Mouse (Mus musculus) gastrocnemius, adult 18-20 months (tissue): ENCODE results near the gene Rnf144b. TPM values are rescaled to one million over a fixed set of nuclear protein-coding genes. Genes with fewer than 3 reads are reported as not detected.

Experiments used
- DNase-seq: peaks from one replicate; pipeline ENCODE4 v3.0.0; 2021; ENCODE audit warnings: low spot score
- long read RNA-seq, 2 experiments: library from polyadenylated mRNA; stranded (forward); transcript quantifications; one replicate each; pipeline ENCODE4 v2.0.0; 2021
- total RNA-seq, 2 experiments: library from RNA; stranded (reverse); gene quantifications; 2 replicates each; pipeline ENCODE4 v1.2.3; 2021

Gene Rnf144b
- 10 to 100 TPM; 17.5 to 29.4 TPM for total RNA-seq
- long read RNA-seq, experiment 1, full-length matches to known transcripts, result 1 of 3 reads
- long read RNA-seq, experiment 1, partial matches to known transcripts, result 0 of 3 reads
- long read RNA-seq, experiment 1, other reads (novel, unspliced or antisense), result 2 of 3 reads
- long read RNA-seq, experiment 2, partial matches to known transcripts, result 0 of 3 reads
- long read RNA-seq, experiment 2, other reads (novel, unspliced or antisense), result 3 of 3 reads

- DNase-seq, result peak; percentile 44
Observed at GRCm38 (mm10) chr13:47122537-47123430, at the start of gene Rnf144b. Rnf144b (plus strand) TSS chr13:47122656.

DNA sequence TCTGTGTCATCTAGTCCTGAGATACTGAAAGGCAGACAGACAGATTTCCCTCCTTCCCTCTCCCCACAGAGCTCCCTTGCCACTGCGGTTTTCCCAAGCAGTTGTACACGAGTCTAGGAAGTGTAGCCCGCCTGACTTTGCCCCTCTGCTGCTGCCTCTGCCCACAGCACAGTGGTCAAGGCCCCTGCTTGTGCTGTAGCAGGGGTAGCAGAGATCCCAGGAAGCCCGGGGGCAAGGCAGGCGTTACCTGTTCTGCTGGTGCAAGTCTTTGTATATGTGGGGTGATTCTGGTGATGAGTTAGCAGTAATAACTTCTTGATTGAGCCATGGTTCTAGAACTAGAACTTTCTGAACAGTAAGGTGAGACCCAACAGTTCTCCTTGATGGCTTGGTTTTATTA lies 46.3 kb upstream of the Rnf144b start:
- no peak for DNase-seq

DNA sequence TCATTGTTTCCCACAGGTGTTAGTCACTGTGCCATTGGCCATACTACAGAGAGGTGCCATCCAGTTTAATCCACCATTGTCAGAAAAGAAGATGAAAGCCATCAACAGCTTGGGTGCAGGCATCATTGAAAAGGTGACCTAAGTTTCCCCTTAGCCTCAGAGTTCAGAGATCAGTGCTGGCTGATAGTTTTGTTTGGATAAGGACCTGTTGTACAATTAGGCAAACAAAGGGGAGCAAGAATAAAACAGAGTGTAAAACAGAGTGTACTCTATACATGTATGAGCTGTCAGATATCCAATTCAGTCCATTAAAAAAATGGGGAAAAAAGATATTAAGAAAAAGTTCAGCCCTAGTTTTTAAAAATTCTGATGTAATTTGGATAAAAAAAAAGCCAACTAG lies 45.1 kb upstream of the Rnf144b start:
- no peak for DNase-seq

- no peak for DNase-seq
Observed at GRCm38 (mm10) chr13:47078799-47079198, 43.7 kb upstream of the Rnf144b start.

- DNase-seq, result no peak
Observed at GRCm38 (mm10) chr13:47080905-47081505, 41.5 kb upstream of the Rnf144b start.

DNA sequence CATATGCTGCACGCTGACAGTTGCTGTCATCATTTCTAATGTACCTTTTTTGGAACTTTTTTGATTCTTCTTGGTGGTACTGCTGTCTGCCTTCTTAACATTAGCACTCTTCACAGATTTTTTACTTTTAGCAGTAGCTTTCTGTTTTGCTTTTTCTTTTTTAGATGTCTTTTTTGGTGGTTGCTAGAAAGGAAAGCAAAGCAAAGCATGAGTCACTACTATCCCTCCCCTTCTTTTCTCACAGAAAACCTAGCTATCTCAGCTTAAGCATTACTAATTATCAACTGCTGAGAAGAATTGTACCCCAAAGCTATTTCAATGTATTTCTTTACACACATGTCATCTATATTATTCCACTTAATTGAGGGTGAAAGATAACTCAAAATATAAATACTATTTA lies 34.0 kb upstream of the Rnf144b start:
- DNase-seq, result no peak

- DNase-seq, result no peak
Observed at GRCm38 (mm10) chr13:47089271-47089670, 33.2 kb upstream of the Rnf144b start.

DNA sequence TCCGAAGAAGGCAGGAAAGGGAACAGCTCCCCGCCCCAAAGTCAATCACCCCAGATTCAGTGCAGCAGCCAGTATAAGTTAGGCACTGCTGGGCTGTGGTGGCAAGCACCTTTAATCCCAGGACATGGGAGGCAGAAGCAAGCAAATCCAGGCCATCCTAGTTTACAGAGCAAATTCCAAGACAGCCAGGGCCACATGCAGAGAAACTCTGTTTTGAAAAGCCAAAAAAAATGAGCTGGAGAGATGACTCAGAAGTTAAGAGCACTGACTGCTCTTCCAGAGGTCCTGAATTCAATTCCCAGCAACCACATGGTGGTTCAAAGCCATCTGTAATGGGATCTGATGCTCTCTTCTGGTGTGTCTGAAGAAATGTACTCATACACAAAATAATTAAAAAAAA lies 28.7 kb upstream of the Rnf144b start:
- no peak for DNase-seq

GRCm38 (mm10) chr13:47096591-47096990 lies 25.9 kb upstream of the Rnf144b start:
- no peak for DNase-seq

DNA sequence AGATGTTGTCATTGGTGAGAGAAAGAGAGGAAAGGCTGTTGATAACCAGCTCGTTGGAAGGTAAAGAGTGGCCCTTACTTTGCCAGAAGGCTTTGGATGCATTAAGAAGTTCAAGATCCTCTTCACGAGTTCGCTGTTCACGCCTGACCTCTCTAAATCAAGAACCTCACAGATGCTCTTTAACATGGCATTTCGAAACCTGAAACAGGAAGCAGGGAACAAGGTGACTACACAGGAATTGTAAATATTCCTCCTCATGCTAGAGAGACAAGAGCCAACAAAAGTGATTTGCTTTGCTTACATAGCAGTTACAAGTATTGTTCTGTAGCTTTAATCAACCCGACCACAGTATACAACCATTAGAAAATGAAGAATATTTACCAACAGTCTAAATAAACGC lies 23.2 kb upstream of the Rnf144b start:
- no peak for DNase-seq

- DNase-seq, result no peak
Observed at GRCm38 (mm10) chr13:47100587-47100986, 21.9 kb upstream of the Rnf144b start.

DNA sequence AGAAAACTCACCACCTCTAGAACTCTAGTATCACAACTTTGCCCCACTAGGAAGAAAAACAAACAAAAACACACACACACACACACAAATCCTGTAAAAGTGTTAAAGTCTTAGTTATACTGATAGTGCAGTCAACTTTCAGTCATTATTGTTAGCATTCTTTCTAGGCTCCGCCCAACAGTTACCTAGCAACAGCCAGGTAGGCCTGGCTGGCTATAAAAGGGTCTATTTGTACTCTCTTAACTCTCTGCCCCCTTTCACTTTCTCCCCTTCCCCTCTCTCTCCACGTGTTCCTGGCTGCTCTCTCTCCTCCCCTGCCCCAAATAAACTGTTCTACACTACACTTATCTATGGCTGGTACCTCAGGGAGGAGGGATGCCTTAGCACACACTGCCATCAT lies 18.3 kb upstream of the Rnf144b start:
- DNase-seq, result no peak

DNA sequence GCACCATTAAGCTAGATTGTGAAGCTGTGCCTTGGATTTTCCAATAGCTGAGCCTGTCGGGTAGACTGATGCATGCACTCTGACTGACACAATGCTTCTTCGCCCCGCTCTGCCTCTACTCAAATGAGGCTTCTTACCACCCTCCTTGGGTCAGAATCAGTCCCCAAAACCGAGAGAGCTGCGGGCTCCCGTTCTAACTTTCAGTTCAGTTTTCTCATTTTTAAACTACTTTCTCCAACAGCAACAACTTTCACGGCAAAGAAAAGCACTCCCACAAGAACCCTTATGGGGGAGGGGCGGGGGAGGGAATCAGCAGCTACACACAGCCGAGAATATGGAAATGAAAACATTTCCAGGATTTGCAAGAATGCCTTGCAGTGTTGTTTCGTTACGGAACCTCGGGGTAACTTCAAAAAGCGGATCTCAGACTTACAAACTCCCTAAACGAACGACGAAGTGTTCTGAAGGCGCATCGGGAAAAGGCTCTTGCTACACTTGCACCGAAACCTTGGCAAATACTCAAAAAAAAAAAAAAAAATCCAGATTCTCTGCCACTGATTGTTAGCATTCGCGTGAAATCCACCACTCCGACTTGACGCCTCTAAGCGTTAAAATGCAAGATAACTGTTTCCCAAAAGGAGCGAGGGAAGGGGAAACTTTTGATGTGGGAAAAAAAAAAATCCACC lies 17.5 kb upstream of the Rnf144b start:
- DNase-seq, result no peak

GRCm38 (mm10) chr13:47105711-47106579 lies 16.5 kb upstream of the Rnf144b start, which contains the start of gene Dek:
Dek (minus strand) TSS chr13:47106201.
- DNase-seq, result peak; percentile 83

DNA sequence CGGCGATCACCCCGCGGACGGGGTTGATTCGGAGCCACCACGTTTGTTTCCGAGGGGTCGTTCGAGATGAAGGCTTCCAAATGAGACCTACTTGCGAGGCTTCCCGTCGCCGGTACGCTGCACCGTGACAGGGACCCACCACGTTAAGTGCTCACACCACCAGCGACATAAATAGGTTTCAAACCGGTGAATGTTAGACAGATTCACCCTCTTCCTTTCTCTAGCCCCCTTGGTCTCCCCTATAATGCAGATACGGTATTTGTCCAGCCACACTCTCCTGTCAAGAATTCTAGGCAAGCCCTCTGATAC lies 15.9 kb upstream of the Rnf144b start:
- no peak for DNase-seq

DNA sequence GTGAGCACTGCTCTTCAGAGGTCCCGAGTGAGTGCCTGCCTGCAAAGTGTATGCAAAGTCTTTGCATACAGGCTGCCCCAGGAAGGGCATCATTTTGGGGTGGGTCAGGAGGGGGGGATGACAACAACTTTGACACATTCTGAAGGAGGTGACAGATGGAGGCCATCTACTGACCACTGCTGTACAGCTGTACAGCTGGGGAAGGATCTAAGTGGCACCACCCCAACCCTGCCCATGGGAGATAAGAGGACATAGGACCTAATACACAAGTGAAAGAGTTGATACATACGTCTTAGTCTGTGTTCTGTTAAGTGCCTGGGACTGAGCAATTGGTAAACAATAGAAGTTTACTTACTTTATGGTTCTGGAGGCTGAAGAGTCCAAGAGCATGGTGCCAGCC lies 13.2 kb upstream of the Rnf144b start:
- DNase-seq, result no peak

GRCm38 (mm10) chr13:47111185-47111584 lies 11.3 kb upstream of the Rnf144b start:
- DNase-seq, result no peak

DNA sequence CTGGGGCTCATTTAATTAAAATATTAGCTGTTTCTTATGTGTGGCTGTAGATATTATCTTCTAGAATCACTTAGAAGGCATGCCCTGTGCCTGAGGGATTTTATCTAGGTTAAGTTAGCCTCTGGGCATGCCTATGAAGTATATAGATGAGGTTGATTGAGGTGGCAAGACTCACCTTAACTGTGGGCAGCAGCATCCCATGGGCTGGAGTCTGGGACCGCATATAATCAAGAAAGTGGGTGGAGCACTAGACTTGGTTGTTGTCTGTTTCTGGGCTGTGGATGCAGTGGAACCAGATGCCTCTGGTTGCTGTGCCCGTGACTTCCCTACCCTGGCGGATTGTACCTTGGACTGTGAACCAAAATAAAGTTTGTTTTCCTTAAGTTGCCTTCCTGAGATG lies 10.4 kb upstream of the Rnf144b start:
- DNase-seq, result no peak

DNA sequence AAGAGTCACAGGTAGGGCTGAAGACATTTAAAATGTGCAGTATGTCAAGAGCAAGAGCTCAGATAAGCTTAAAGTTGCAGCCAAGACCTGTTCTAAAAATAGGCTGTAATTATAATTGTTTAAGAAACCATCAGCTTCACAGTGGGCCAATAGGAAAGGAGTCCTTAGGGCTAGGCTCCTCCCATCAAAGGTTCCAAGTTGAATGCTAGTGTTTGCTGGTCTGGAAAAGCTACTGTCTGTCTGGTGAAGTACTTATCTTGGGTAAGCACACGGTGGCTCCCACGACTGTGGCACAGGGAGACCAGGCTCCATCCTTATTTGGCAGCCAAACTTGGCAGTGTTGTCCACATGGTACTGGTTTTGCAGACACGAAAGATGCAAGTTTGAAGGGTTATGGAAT lies 9.5 kb upstream of the Rnf144b start:
- no peak for DNase-seq

DNA sequence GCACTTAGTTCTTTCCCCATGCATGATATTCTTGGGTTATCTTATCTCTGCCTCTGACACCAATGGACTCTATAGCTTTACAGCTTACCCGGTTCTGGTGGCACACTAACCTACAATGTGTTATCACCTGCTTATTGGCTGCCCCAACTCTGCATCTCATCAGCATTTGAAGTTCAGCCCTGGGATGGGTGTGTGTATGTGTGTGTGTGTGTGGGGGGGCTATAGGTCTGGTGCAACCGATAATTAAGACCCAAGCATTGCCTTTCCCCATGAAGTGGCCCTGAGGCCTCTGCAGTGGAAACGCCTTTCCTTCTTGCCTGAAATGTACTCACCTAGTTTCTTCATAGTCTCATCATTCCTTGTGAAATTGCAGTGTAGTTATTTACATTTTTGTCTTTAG lies 6.5 kb upstream of the Rnf144b start:
- DNase-seq, result no peak

DNA sequence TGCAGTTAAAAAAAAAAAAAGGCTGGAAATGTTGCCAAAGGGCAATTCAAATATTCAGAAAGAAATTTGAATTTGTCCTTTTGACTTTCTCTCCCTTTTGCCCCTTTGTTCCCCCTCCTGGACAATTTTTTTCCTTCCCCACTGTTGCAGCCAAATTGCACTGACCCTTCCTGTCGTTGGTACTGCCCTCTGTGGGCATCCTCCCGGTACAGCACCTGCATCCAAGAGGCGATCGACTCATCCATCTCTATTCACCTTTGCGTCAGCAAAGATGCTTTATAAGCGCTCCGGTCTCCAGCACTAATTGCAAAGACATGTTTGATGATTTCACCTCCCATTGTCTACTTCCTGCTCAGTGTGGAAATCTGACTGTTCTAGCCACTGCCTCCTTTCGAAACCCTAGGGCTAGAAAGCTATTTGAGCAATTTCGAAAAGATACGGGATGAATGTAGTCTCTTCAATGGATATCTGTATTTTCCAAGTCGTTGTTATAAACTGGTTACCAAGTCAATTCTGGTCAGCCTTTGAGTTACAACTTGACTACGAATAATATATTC lies 1.0 kb upstream of the Rnf144b start:
- DNase-seq, result no peak
